Mouse (Mus musculus) cortical plate, adult 2 months (tissue): Measurements from ENCODE around the gene Slc39a11. TPM values are rescaled to one million over a fixed set of nuclear protein-coding genes. Genes with fewer than 3 reads are reported as not detected.
"Not testable (repeated sequence)": the region's sequence is repeated elsewhere in the genome, so short reads cannot be mapped to it uniquely, and the experiment has no call there.

Source experiments
- H3K27ac ChIP-seq: fragments of 200-500 bp; 2 replicates; pipeline ENCODE4 v1.5.1; 2012; ENCODE audit warnings: low read length, control low read depth, inconsistent platforms; ENCODE audit not compliant: insufficient read depth
- H3K4me1 ChIP-seq: fragments of 200-500 bp; 2 replicates; pipeline ENCODE4 v1.6.1; 2011; ENCODE audit warnings: low read length; ENCODE audit not compliant: control insufficient read depth, insufficient read depth
- H3K4me3 ChIP-seq: fragments of 200-500 bp; 2 replicates; pipeline ENCODE4 v1.5.1; 2011; ENCODE audit warnings: mild to moderate bottlenecking, low read length, control low read depth; ENCODE audit not compliant: insufficient read depth
- CTCF ChIP-seq: fragments of 200-500 bp; IDR thresholded peaks from 2 replicates; pipeline ENCODE4 v1.5.1; 2011; ENCODE audit warnings: mild to moderate bottlenecking, control low read depth, low read length; ENCODE audit not compliant: insufficient read depth; ENCODE audit errors: extremely low read depth
- POLR2A ChIP-seq: fragments of 200-500 bp; IDR thresholded peaks from 2 replicates; pipeline ENCODE4 v1.6.1; 2011; ENCODE audit warnings: mild to moderate bottlenecking, low read length, control low read depth; ENCODE audit not compliant: insufficient read depth; ENCODE audit errors: extremely low read depth
- polyA plus RNA-seq: library from polyadenylated mRNA; depleted of rRNA; stranded (reverse); fragments of >200 nt; gene quantifications from 2 replicates; pipeline ENCODE4 v1.2.3, GENCODE M21; 2012

Slc39a11 gene
- polyA plus RNA-seq, 1 experiment: 11.4 TPM

DNA sequence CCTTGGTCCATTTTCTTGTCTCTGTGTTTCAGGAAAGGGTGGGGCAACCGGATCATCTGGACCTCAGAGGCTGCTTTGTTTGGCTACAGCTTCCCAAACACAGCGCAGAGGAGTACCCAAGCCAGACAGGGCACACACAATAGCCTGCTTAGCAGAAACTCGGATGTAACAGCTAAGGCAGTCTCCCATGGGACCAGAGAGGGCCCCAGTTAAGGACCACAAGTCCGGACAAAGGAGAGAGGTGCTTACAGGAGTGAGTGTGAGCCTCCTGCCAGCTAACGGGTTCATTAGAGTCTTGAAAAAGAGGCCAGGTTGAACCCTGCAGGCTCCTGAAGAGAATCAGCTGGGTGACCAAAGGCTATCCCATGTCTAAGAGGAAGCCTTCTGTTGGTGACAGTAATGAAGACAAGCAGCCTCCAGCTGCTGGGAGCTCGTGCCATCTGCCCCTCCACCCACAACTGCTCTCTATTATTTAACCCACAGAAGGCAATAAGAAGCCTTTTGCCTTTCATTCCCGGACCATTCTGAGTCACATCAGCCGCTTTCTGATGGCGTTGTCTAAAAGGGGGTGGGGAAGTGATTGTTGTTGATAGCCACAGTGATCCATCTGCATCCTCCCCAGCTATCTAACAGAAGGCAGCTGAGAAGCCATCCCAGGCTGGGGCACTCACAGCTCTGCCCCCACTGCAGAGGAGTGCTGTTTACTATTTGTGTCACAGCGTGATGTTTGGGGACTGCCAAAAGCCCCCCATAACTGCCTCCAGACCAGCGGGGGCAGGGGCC, 65.8 kb downstream of the Slc39a11 start:
- no peak overlapping the region for H3K27ac ChIP-seq
- no peaks in the 10 kb centered on the region for H3K4me1 ChIP-seq
- TF ChIP-seq CTCF: no peak
- no peak overlapping the region for H3K4me3 ChIP-seq

DNA sequence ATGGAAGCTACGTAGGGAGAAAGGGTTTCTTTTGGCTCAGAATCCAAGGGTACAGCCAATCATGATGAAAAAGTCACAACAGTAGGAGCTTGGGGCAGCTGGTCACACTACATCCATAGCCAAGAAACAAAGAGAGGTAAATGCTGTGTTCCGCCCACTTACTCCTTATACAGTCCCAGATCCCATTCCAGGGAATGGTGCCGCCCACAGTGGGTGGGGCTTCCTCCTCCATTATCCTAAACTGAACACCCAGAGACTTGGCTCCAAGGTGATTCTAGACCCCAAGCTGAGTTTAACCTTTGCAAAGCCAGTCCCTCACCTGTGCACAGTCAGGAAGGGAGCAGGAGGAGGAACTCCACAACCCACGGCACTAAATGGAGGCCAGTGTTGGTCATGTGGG, 72.7 kb downstream of the Slc39a11 start:
- Histone ChIP-seq H3K27ac (no peak overlapping the region), H3K4me1 (no peaks in the 10 kb centered on the region), H3K4me3 (no peak overlapping the region)
- TF ChIP-seq POLR2A: no peak
- no peak for TF ChIP-seq CTCF

DNA sequence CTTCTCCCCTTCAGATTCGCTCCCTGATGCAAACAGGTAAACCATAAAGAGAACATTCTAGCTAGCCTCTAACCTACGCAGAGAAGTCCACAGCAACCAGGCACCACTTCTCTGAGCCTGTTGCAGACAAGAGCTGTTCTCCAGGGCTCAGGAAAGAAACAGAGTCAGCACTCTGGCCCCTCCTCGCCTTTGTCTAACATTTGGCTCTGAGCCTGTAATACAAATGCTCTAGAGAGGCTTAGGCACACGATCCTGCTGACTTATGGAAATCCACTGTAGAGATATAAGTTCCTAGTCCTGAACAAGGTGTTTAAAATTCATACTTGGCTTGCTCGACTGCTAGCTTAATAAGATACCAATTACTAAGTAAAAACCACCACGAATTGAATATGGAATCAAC, 77.2 kb downstream of the Slc39a11 start:
- TF ChIP-seq CTCF: no peak
- TF ChIP-seq POLR2A: no peak
- no peak overlapping the region for H3K4me3 ChIP-seq
- no peaks in the 10 kb centered on the region for H3K4me1 ChIP-seq
- H3K27ac ChIP-seq: no peak overlapping the region

GRCm38 (mm10) chr11:113571616-113572015, 78.3 kb downstream of the Slc39a11 start:
- Histone ChIP-seq H3K27ac (no peak overlapping the region), H3K4me3 (no peak overlapping the region), H3K4me1 (no peaks in the 10 kb centered on the region)
- TF ChIP-seq POLR2A (no peak), CTCF (no peak)

GRCm38 (mm10) chr11:113568999-113569398, 80.9 kb downstream of the Slc39a11 start:
- H3K4me1 ChIP-seq: peaks cover 2% of the 10 kb centered on the region; the same call in 1 of the 2 replicates
- no peak overlapping the region for H3K27ac ChIP-seq
- TF ChIP-seq POLR2A (no peak), CTCF (no peak)
- no peak overlapping the region for H3K4me3 ChIP-seq

GRCm38 (mm10) chr11:113567926-113568325, 82.0 kb downstream of the Slc39a11 start:
- not testable (repeated sequence) for H3K4me3 ChIP-seq

GRCm38 (mm10) chr11:113565006-113565995, 84.6 kb downstream of the Slc39a11 start:
- Histone ChIP-seq H3K4me3 (peak overlapping the region; percentile 46), H3K4me1 (peaks cover 3% of the 10 kb centered on the region), H3K27ac (no peak overlapping the region)
- TF ChIP-seq CTCF (no peak), POLR2A (no peak)

More at GRCm38 (mm10) chr11:113567926-113568325, 82.0 kb downstream of the Slc39a11 start:
- not testable (repeated sequence) for H3K4me1 ChIP-seq, H3K27ac ChIP-seq

DNA sequence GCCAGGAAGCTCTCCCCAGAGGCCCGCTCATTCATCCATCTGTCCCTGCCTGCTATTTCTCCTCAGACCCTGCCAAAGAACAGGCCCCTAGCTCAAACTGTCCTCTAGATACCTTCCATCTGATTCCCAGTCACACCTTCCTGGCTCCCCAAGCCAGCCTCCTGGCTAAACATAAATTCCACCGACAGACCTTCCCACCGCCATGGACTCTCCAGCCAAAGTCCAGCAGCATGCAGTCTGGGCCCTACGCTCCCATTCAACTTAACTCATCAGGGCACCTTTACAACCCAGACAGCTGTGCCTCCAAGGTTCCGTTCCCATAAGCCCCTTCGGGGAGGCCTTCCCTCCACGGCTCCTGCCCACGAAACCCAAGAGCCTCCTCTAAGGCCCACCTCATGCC, 87.6 kb downstream of the Slc39a11 start:
- Histone ChIP-seq H3K4me3 (no peak overlapping the region), H3K4me1 (peaks cover 13% of the 10 kb centered on the region), H3K27ac (no peak overlapping the region)
- TF ChIP-seq CTCF: no peak
- TF ChIP-seq POLR2A: no peak

DNA sequence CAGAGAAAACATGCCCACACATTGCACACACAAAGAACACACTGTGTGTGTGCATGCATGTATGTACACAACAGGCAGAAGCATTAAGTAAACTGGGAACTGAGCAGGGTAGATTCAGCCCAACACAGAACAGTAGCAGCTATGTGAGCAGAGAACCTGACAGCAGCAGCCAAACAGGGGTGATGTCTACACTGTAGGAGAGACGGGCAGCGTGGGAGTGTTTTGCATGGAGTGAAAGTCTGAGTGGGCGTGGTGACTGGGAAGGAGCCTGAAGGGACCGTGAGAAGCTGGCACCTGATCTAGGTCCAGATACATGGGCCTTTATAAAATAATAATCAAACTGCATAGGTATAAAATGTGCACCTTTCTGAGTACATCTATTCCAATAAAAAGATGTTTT, 89.7 kb downstream of the Slc39a11 start:
- Histone ChIP-seq H3K4me1 (peaks cover 11% of the 10 kb centered on the region), H3K27ac (no peak overlapping the region), H3K4me3 (no peak overlapping the region)
- TF ChIP-seq POLR2A (no peak), CTCF (no peak)

DNA sequence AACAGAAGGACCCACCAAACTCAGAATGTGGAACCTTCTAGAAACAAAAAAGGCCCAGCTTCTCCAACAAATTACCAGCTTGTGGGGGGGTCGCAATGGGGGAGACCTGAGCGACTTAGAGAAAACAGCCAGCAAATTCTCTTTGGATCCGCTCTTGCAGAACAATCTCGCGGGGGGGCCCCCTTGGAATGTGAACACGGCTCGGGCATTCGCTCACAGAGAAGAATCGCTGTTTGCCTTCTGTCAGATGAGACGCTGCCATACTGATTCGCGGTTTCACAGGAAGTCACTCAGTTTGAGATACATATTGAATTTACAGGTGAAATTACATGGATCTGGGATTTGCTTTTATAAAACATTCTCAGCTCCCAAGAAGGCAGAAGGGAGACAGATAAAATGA, 91.4 kb downstream of the Slc39a11 start:
- no peak overlapping the region for H3K27ac ChIP-seq

More for the DNA sequence above, 91.4 kb downstream of the Slc39a11 start:
- Histone ChIP-seq H3K4me3 (no peak overlapping the region), H3K4me1 (peaks cover 13% of the 10 kb centered on the region)
- no peak for TF ChIP-seq CTCF
- TF ChIP-seq POLR2A: no peak
